5 mouse cellular contexts compared by ENCODE assay signal in the genomic region with DNA sequence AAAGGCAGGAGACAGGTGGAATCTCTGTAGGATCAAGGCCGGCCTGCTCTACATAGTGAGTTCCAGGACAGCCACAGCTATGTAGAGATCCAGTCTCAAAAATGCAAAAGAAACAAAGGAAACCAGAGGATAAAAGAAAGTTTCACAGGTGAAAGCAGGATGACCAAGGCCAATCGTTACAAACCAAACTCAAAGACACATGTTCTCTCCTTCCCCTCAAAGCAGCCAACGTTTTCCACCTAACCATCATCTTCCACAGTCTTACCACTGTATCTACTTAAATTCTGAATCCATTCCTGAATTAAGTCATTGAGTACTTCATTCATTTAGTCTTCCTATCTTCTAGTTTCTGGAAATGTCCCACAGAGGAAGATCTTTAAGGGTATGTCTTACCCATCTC. TPM values are rescaled to one million over a fixed set of nuclear protein-coding genes. Genes with fewer than 3 reads are reported as not detected.
"Had no signal": no experiment of that assay in that cellular context is flagged by ENCODE, and none has a peak within 500 bp of the region (broad histone marks: within the 10 kb centered on the region; RNA-seq: fewer than 3 reads in every experiment).

No protein-coding gene starts in this region.

- H3K4me2 ChIP-seq: limb, embryonic 15.5 days; lung, embryonic 14.5 days; neural tube, embryonic 13.5 days had no signal

- H3K9ac ChIP-seq: limb, embryonic 15.5 days; lung, embryonic 14.5 days; neural tube, embryonic 13.5 days had no signal

- H3K27me3 ChIP-seq: limb, embryonic 15.5 days; neural tube, embryonic 13.5 days had no signal

- H3K27ac ChIP-seq: limb, embryonic 15.5 days; midbrain, embryonic 10.5 days; neural tube, embryonic 13.5 days had no signal

- H3K4me3 ChIP-seq: limb, embryonic 15.5 days; midbrain, embryonic 10.5 days; neural tube, embryonic 13.5 days had no signal

- H3K9me3 ChIP-seq: limb, embryonic 15.5 days; midbrain, embryonic 10.5 days; neural tube, embryonic 13.5 days had no signal

RNA-seq across cellular contexts. Expression of a gene that starts 29.5 kb away (rescaled TPM):
- total RNA-seq: megakaryocyte, adult 5-6 weeks had no signal
